Mouse (Mus musculus): Measurements from ENCODE around the gene Polr3h. TPM values are rescaled to one million over a fixed set of nuclear protein-coding genes. Genes with fewer than 3 reads are reported as not detected.

The Polr3h gene
- polyA plus RNA-seq, 1 experiment = 5.2 TPM

GRCm38 (mm10) chr15:81872262-81873136 is 53.5 kb downstream of the Polr3h start, which contains the start of gene Aco2:
Gene Aco2, plus strand, starts transcription at chr15:81872309.
- TF ChIP-seq POLR2A (IDR thresholded peaks at IDR 0.05; ENCODE audit: low read depth, low read length) (no peak), CTCF (IDR thresholded peaks at IDR 0.05; ENCODE audit: extremely low read depth, insufficient read length, insufficient replicate concordance, low read depth, low read length) (no peak)
- H3K27me3 ChIP-seq (ENCODE audit: control insufficient read depth, insufficient read depth, low read length) = no peaks in the 10 kb centered on the region
- peak within 1 kb of the TSS; percentile 89 for H3K4me3 ChIP-seq (ENCODE audit: low read depth, low read length)
- peaks cover 28% of the 10 kb centered on the region for H3K36me3 ChIP-seq (ENCODE audit: control insufficient read depth, insufficient read depth, low read length)
- peaks cover 7% of the 10 kb centered on the region; the same call in 1 of the 2 replicates for H3K4me1 ChIP-seq (ENCODE audit: control insufficient read depth, insufficient read depth, insufficient read length, low read length)
- H3K27ac ChIP-seq (ENCODE audit: insufficient read depth, low read depth, low read length) = peak within 1 kb of the TSS; percentile 98
- under 1% methylated on average over 53 of the region's 53 CpGs for WGBS

- Histone ChIP-seq H3K4me1 (ENCODE audit: control insufficient read depth, insufficient read depth, insufficient read length, low read length) (peaks cover 7% of the 10 kb centered on the region; the same call in 1 of the 2 replicates), H3K36me3 (ENCODE audit: control insufficient read depth, insufficient read depth, low read length) (peaks cover 33% of the 10 kb centered on the region), H3K27me3 (ENCODE audit: control insufficient read depth, insufficient read depth, low read length) (no peaks in the 10 kb centered on the region), H3K4me3 (ENCODE audit: low read depth, low read length) (peak within 1 kb of the TSS; percentile 89), H3K27ac (ENCODE audit: insufficient read depth, low read depth, low read length) (peak within 1 kb of the TSS; percentile 98)
- TF ChIP-seq POLR2A (IDR thresholded peaks at IDR 0.05; ENCODE audit: low read depth, low read length) (peak; percentile 43; the same call in 1 of the 2 replicates), CTCF (IDR thresholded peaks at IDR 0.05; ENCODE audit: extremely low read depth, insufficient read length, insufficient replicate concordance, low read depth, low read length) (no peak)
- 1% methylated on average over 30 of the region's 30 CpGs for WGBS
These were observed 54.3 kb downstream of the Polr3h start, which contains the start of gene Phf5a for GRCm38 (mm10) chr15:81871604-81872261. Gene Phf5a, minus strand, starts transcription at chr15:81871911.

- Histone ChIP-seq H3K27ac (ENCODE audit: insufficient read depth, low read depth, low read length) (no peak overlapping the region), H3K4me1 (ENCODE audit: control insufficient read depth, insufficient read depth, insufficient read length, low read length) (peaks cover 4% of the 10 kb centered on the region; the same call in 1 of the 2 replicates), H3K27me3 (ENCODE audit: control insufficient read depth, insufficient read depth, low read length) (no peaks in the 10 kb centered on the region), H3K4me3 (ENCODE audit: low read depth, low read length) (no peak overlapping the region), H3K36me3 (ENCODE audit: control insufficient read depth, insufficient read depth, low read length) (peaks cover 51% of the 10 kb centered on the region)
- no peak for TF ChIP-seq CTCF (IDR thresholded peaks at IDR 0.05; ENCODE audit: extremely low read depth, insufficient read length, insufficient replicate concordance, low read depth, low read length)
- TF ChIP-seq POLR2A (IDR thresholded peaks at IDR 0.05; ENCODE audit: low read depth, low read length) = no peak
- 96% methylated on average over 5 of the region's 5 CpGs for WGBS
These were observed 56.1 kb downstream of the Polr3h start for GRCm38 (mm10) chr15:81869985-81870384.

- Histone ChIP-seq H3K4me1 (ENCODE audit: control insufficient read depth, insufficient read depth, insufficient read length, low read length) (peaks cover 2% of the 10 kb centered on the region; the same call in 1 of the 2 replicates), H3K27me3 (ENCODE audit: control insufficient read depth, insufficient read depth, low read length) (no peaks in the 10 kb centered on the region), H3K27ac (ENCODE audit: insufficient read depth, low read depth, low read length) (no peak overlapping the region), H3K36me3 (ENCODE audit: control insufficient read depth, insufficient read depth, low read length) (peaks cover 46% of the 10 kb centered on the region), H3K4me3 (ENCODE audit: low read depth, low read length) (no peak overlapping the region)
- TF ChIP-seq CTCF (IDR thresholded peaks at IDR 0.05; ENCODE audit: extremely low read depth, insufficient read length, insufficient replicate concordance, low read depth, low read length) = no peak
- no peak for TF ChIP-seq POLR2A (IDR thresholded peaks at IDR 0.05; ENCODE audit: low read depth, low read length)
- 88% methylated on average over 7 of the region's 7 CpGs for WGBS
These were observed 61.8 kb downstream of the Polr3h start for GRCm38 (mm10) chr15:81864238-81864637.

- peaks cover 13% of the 10 kb centered on the region for H3K36me3 ChIP-seq (ENCODE audit: control insufficient read depth, insufficient read depth, low read length)
- H3K4me1 ChIP-seq (ENCODE audit: control insufficient read depth, insufficient read depth, insufficient read length, low read length) = peaks cover 5% of the 10 kb centered on the region; the same call in 1 of the 2 replicates
- H3K27me3 ChIP-seq (ENCODE audit: control insufficient read depth, insufficient read depth, low read length) = no peaks in the 10 kb centered on the region
- WGBS = 11% methylated on average over 8 of the region's 8 CpGs
- H3K4me3 ChIP-seq (ENCODE audit: low read depth, low read length) = no peak overlapping the region
- H3K27ac ChIP-seq (ENCODE audit: insufficient read depth, low read depth, low read length) = peak overlapping the region; percentile 67
- no peak for TF ChIP-seq POLR2A (IDR thresholded peaks at IDR 0.05; ENCODE audit: low read depth, low read length)
- TF ChIP-seq CTCF (IDR thresholded peaks at IDR 0.05; ENCODE audit: extremely low read depth, insufficient read length, insufficient replicate concordance, low read depth, low read length) = no peak
These were observed 65.4 kb downstream of the Polr3h start for GRCm38 (mm10) chr15:81860471-81861135.

- under 1% methylated on average over 39 of the region's 39 CpGs for WGBS
- Histone ChIP-seq H3K4me3 (ENCODE audit: low read depth, low read length) (peak overlapping the region; percentile 88), H3K27me3 (ENCODE audit: control insufficient read depth, insufficient read depth, low read length) (no peaks in the 10 kb centered on the region), H3K36me3 (ENCODE audit: control insufficient read depth, insufficient read depth, low read length) (peaks cover 6% of the 10 kb centered on the region; the same call in 1 of the 2 replicates), H3K27ac (ENCODE audit: insufficient read depth, low read depth, low read length) (peak overlapping the region; percentile 99), H3K4me1 (ENCODE audit: control insufficient read depth, insufficient read depth, insufficient read length, low read length) (peaks cover 8% of the 10 kb centered on the region; the same call in 1 of the 2 replicates)
- no peak; the same call in 1 of the 2 replicates for TF ChIP-seq POLR2A (IDR thresholded peaks at IDR 0.05; ENCODE audit: low read depth, low read length)
- TF ChIP-seq CTCF (IDR thresholded peaks at IDR 0.05; ENCODE audit: extremely low read depth, insufficient read length, insufficient replicate concordance, low read depth, low read length) = no peak
These were observed 66.4 kb downstream of the Polr3h start for GRCm38 (mm10) chr15:81859330-81860255.
